Mouse (Mus musculus) forebrain, embryonic 15.5 days (tissue): ENCODE measurements at regions not wholly inside any gene's neighbourhood (a gene's known extent, or its start where the extent isn't known, plus 50 kb on each side); places are given as distances from the start of the nearest gene placed in this dataset.
A peak's percentile ranks its signal among the peaks of the same experiment; 100 is the strongest.

Experiments used
- ATAC-seq: fragments of 200-750 bp; cut with Nextera tagmentation; replicated peaks from 2 replicates; pipeline ENCODE4 v1.8.0; 2017; ENCODE audit warnings: mild to moderate bottlenecking, moderate TSS enrichment, moderate library complexity
- H3K27ac ChIP-seq: fragments of 300-500 bp; sonication (generic); replicated peaks from 2 replicates; pipeline ENCODE4 v1.5.1; 2015; ENCODE audit warnings: mild to moderate bottlenecking, inconsistent platforms
- H3K27me3 ChIP-seq: fragments of 300-500 bp; sonication (generic); 2 replicates; pipeline ENCODE4 v1.6.1; 2015; ENCODE audit warnings: inconsistent platforms
- H3K36me3 ChIP-seq: fragments of 300-500 bp; sonication (generic); 2 replicates; pipeline ENCODE4 v1.6.1; 2015; ENCODE audit warnings: mild to moderate bottlenecking, inconsistent platforms
- H3K4me1 ChIP-seq: fragments of 300-500 bp; sonication (generic); 2 replicates; pipeline ENCODE4 v1.6.1; 2015; ENCODE audit warnings: inconsistent platforms
- H3K4me2 ChIP-seq: fragments of 300-500 bp; sonication (generic); replicated peaks from 2 replicates; pipeline ENCODE4 v1.6.1; 2015; ENCODE audit warnings: mild to moderate bottlenecking, inconsistent platforms
- H3K4me3 ChIP-seq: fragments of 300-500 bp; sonication (generic); 2 replicates; pipeline ENCODE4 v1.5.1; 2015; ENCODE audit warnings: mild to moderate bottlenecking, inconsistent platforms
- H3K9ac ChIP-seq: fragments of 300-500 bp; sonication (generic); replicated peaks from 2 replicates; pipeline ENCODE4 v1.6.1; 2015; ENCODE audit warnings: mild to moderate bottlenecking, inconsistent platforms
- H3K9me3 ChIP-seq: fragments of 300-500 bp; sonication (generic); 2 replicates; pipeline ENCODE4 v1.6.1; 2016; ENCODE audit warnings: inconsistent platforms
- WGBS: fragments of 180-500 bp; shearing (Covaris S2); methylation state at CpG from one replicate; pipeline ENCODE4 v1.1.7; 2015; ENCODE audit warnings: mixed read lengths; 5-methylcytosine and 5-hydroxymethylcytosine counted together

- H3K9ac ChIP-seq = no peak overlapping the region
- H3K4me3 ChIP-seq = no peak overlapping the region
- no peaks in the 10 kb centered on the region for H3K9me3 ChIP-seq
- no peak overlapping the region for H3K27ac ChIP-seq
- H3K27me3 ChIP-seq = no peaks in the 10 kb centered on the region
- H3K36me3 ChIP-seq = no peaks in the 10 kb centered on the region
- 0 out of 2 replicates have a peak, but pooled peaks have one; percentile 48 for ATAC-seq
- 0 out of 2 replicates have a peak, but pooled peaks cover 2% of the 10 kb centered on the region for H3K4me1 ChIP-seq
- WGBS = 35% methylated on average over 9 of the region's 9 CpGs
- H3K4me2 ChIP-seq = no peak overlapping the region
Measured at GRCm38 (mm10) chr12:99039497-99040322, 119.3 kb downstream of the Ttc8 start.

- H3K9ac ChIP-seq = no peak overlapping the region
- no peak overlapping the region for H3K27ac ChIP-seq
- WGBS = 52% methylated on average over 4 of the region's 4 CpGs
- H3K4me1 ChIP-seq = 0 out of 2 replicates have a peak, but pooled peaks cover 2% of the 10 kb centered on the region
- no peak overlapping the region for H3K4me2 ChIP-seq
- no peak for ATAC-seq
- no peaks in the 10 kb centered on the region for H3K9me3 ChIP-seq
- H3K4me3 ChIP-seq = no peak overlapping the region
- H3K36me3 ChIP-seq = no peaks in the 10 kb centered on the region
- no peaks in the 10 kb centered on the region for H3K27me3 ChIP-seq
Measured at GRCm38 (mm10) chr12:99041606-99042005, 121.2 kb downstream of the Ttc8 start.

GRCm38 (mm10) chr12:99042918-99043862 lies 122.8 kb downstream of the Ttc8 start:
- Histone ChIP-seq H3K4me3 (no peak overlapping the region), H3K9me3 (no peaks in the 10 kb centered on the region)
- no peak; the same call in 1 of the 2 replicates for ATAC-seq

GRCm38 (mm10) chr12:99044477-99044876 lies 124.1 kb downstream of the Ttc8 start:
- no peaks in the 10 kb centered on the region for H3K27me3 ChIP-seq
- no peak for ATAC-seq
- no peaks in the 10 kb centered on the region for H3K9me3 ChIP-seq
- H3K27ac ChIP-seq = no peak overlapping the region
- 0 out of 2 replicates have a peak, but pooled peaks cover 2% of the 10 kb centered on the region for H3K4me1 ChIP-seq
- no peak overlapping the region for H3K9ac ChIP-seq
- H3K4me2 ChIP-seq = no peak overlapping the region
- WGBS = 78% methylated on average over 5 of the region's 5 CpGs
- no peaks in the 10 kb centered on the region for H3K36me3 ChIP-seq
- H3K4me3 ChIP-seq = no peak overlapping the region

More at GRCm38 (mm10) chr12:99042918-99043862, 122.8 kb downstream of the Ttc8 start:
- H3K9ac ChIP-seq = no peak overlapping the region
- H3K4me1 ChIP-seq = 0 out of 2 replicates have a peak, but pooled peaks cover 2% of the 10 kb centered on the region
- WGBS = 63% methylated on average over 16 of the region's 16 CpGs
- no peak overlapping the region for H3K4me2 ChIP-seq
- H3K36me3 ChIP-seq = no peaks in the 10 kb centered on the region
- no peaks in the 10 kb centered on the region for H3K27me3 ChIP-seq
- H3K27ac ChIP-seq = 0 out of 2 replicates have a peak overlapping the region, but pooled peaks have one; percentile 13

GRCm38 (mm10) chr12:99050426-99050825 lies 130.1 kb downstream of the Ttc8 start:
- Histone ChIP-seq H3K27ac (no peak overlapping the region), H3K36me3 (no peaks in the 10 kb centered on the region), H3K4me1 (no peaks in the 10 kb centered on the region), H3K9me3 (no peaks in the 10 kb centered on the region), H3K27me3 (no peaks in the 10 kb centered on the region), H3K4me2 (no peak overlapping the region), H3K9ac (no peak overlapping the region), H3K4me3 (no peak overlapping the region)
- ATAC-seq = no peak
- 80% methylated on average over 2 of the region's 2 CpGs for WGBS

- no peak overlapping the region for H3K4me2 ChIP-seq
- no peak for ATAC-seq
- no peaks in the 10 kb centered on the region for H3K4me1 ChIP-seq
- no peak overlapping the region for H3K9ac ChIP-seq
- WGBS = 91% methylated on average over 7 of the region's 7 CpGs
- H3K36me3 ChIP-seq = no peaks in the 10 kb centered on the region
- no peaks in the 10 kb centered on the region for H3K9me3 ChIP-seq
- H3K27ac ChIP-seq = no peak overlapping the region
- H3K27me3 ChIP-seq = no peaks in the 10 kb centered on the region
- H3K4me3 ChIP-seq = no peak overlapping the region
Measured at GRCm38 (mm10) chr12:99052599-99052998, 132.2 kb downstream of the Ttc8 start.

- WGBS = 88% methylated on average over 2 of the region's 2 CpGs
- no peak overlapping the region for H3K4me3 ChIP-seq
- no peak overlapping the region for H3K9ac ChIP-seq
- ATAC-seq = no peak
- no peak overlapping the region for H3K4me2 ChIP-seq
- no peaks in the 10 kb centered on the region for H3K4me1 ChIP-seq
- no peak overlapping the region for H3K27ac ChIP-seq
- no peaks in the 10 kb centered on the region for H3K36me3 ChIP-seq
- no peaks in the 10 kb centered on the region for H3K27me3 ChIP-seq
- no peaks in the 10 kb centered on the region for H3K9me3 ChIP-seq
Measured at GRCm38 (mm10) chr12:99057521-99057920, 137.1 kb downstream of the Ttc8 start.

GRCm38 (mm10) chr12:99058916-99059315 lies 138.5 kb downstream of the Ttc8 start:
- Histone ChIP-seq H3K4me3 (no peak overlapping the region), H3K27me3 (no peaks in the 10 kb centered on the region), H3K36me3 (no peaks in the 10 kb centered on the region), H3K4me2 (no peak overlapping the region), H3K9me3 (no peaks in the 10 kb centered on the region), H3K9ac (no peak overlapping the region), H3K27ac (no peak overlapping the region), H3K4me1 (peaks cover 9% of the 10 kb centered on the region)
- 60% methylated on average over 2 of the region's 2 CpGs for WGBS
- ATAC-seq = no peak

GRCm38 (mm10) chr12:99059491-99059890 lies 139.1 kb downstream of the Ttc8 start:
- 94% methylated on average over 4 of the region's 4 CpGs for WGBS
- Histone ChIP-seq H3K9ac (no peak overlapping the region), H3K27ac (no peak overlapping the region), H3K27me3 (no peaks in the 10 kb centered on the region), H3K36me3 (no peaks in the 10 kb centered on the region), H3K4me3 (no peak overlapping the region), H3K4me2 (no peak overlapping the region), H3K9me3 (no peaks in the 10 kb centered on the region), H3K4me1 (peaks cover 10% of the 10 kb centered on the region)
- no peak for ATAC-seq

- Histone ChIP-seq H3K9ac (no peak overlapping the region), H3K9me3 (no peaks in the 10 kb centered on the region), H3K4me3 (no peak overlapping the region), H3K4me1 (peaks cover 10% of the 10 kb centered on the region), H3K27ac (no peak overlapping the region), H3K36me3 (no peaks in the 10 kb centered on the region), H3K27me3 (no peaks in the 10 kb centered on the region), H3K4me2 (no peak overlapping the region)
- ATAC-seq = no peak
- 51% methylated on average over 2 of the region's 2 CpGs for whole genome bisulfite sequencing
Measured at GRCm38 (mm10) chr12:99060702-99061101, 140.3 kb downstream of the Ttc8 start.

- WGBS = 46% methylated on average over 3 of the region's 3 CpGs
- no peak overlapping the region for H3K4me3 ChIP-seq
- H3K36me3 ChIP-seq = no peaks in the 10 kb centered on the region
- H3K4me1 ChIP-seq = peaks cover 10% of the 10 kb centered on the region
- peak overlapping the region; percentile 70 for H3K27ac ChIP-seq
- H3K9me3 ChIP-seq = no peaks in the 10 kb centered on the region
- no peaks in the 10 kb centered on the region for H3K27me3 ChIP-seq
- H3K4me2 ChIP-seq = no peak overlapping the region
- ATAC-seq = peak; percentile 80
- H3K9ac ChIP-seq = no peak overlapping the region
Measured at GRCm38 (mm10) chr12:99063441-99063840, 143.1 kb downstream of the Ttc8 start.

- no peaks in the 10 kb centered on the region for H3K9me3 ChIP-seq
- no peaks in the 10 kb centered on the region for H3K36me3 ChIP-seq
- no peak overlapping the region; the same call in 1 of the 2 replicates for H3K27ac ChIP-seq
- H3K4me3 ChIP-seq = no peak overlapping the region
- peak; percentile 53; the same call in 1 of the 2 replicates for ATAC-seq
- H3K27me3 ChIP-seq = no peaks in the 10 kb centered on the region
- 87% methylated on average over 8 of the region's 8 CpGs for WGBS
- no peak overlapping the region for H3K4me2 ChIP-seq
- no peak overlapping the region for H3K9ac ChIP-seq
- peaks cover 10% of the 10 kb centered on the region for H3K4me1 ChIP-seq
Measured at GRCm38 (mm10) chr12:99063885-99064284, 143.5 kb downstream of the Ttc8 start.
